Mouse (Mus musculus) intestine, embryonic 15.5 days (tissue): ENCODE results near the gene Tmem150b. TPM values are rescaled to one million over a fixed set of nuclear protein-coding genes. Genes with fewer than 3 reads are reported as not detected.

ENCODE experiments used
- ATAC-seq: fragments of 200-750 bp; cut with Nextera tagmentation; 2 replicates; pipeline ENCODE4 v1.8.0; 2017; ENCODE audit warnings: moderate TSS enrichment, moderate library complexity
- H3K27ac ChIP-seq: fragments of 300-500 bp; sonication (generic); 2 replicates; pipeline ENCODE4 v1.5.1; 2015; ENCODE audit warnings: mild to moderate bottlenecking, inconsistent platforms
- H3K27me3 ChIP-seq: fragments of 300-500 bp; sonication (generic); replicated peaks from 2 replicates; pipeline ENCODE4 v1.6.1; 2015; ENCODE audit warnings: inconsistent platforms
- H3K36me3 ChIP-seq: fragments of 300-500 bp; sonication (generic); 2 replicates; pipeline ENCODE4 v1.6.1; 2015; ENCODE audit warnings: inconsistent platforms
- H3K4me1 ChIP-seq: fragments of 300-500 bp; sonication (generic); replicated peaks from 2 replicates; pipeline ENCODE4 v1.6.1; 2015; ENCODE audit warnings: inconsistent platforms
- H3K4me2 ChIP-seq: fragments of 300-500 bp; sonication (generic); replicated peaks from 2 replicates; pipeline ENCODE4 v1.6.1; 2015; ENCODE audit warnings: mild to moderate bottlenecking, inconsistent platforms
- H3K4me3 ChIP-seq: fragments of 300-500 bp; sonication (generic); replicated peaks from 2 replicates; pipeline ENCODE4 v1.5.1; 2015; ENCODE audit warnings: inconsistent platforms
- H3K9ac ChIP-seq: fragments of 300-500 bp; sonication (generic); 2 replicates; pipeline ENCODE4 v1.6.1; 2015; ENCODE audit warnings: inconsistent platforms
- H3K9me3 ChIP-seq: fragments of 300-500 bp; sonication (generic); 2 replicates; pipeline ENCODE4 v1.6.1; 2016; ENCODE audit warnings: inconsistent platforms
- WGBS: fragments of 180-500 bp; shearing (Covaris S2); methylation state at CpG from one replicate; pipeline ENCODE4 v1.1.7; 2015; 5-methylcytosine and 5-hydroxymethylcytosine counted together
- polyA plus RNA-seq: library from polyadenylated mRNA; unstranded; fragments of >200 nt; fragmentation: Nextera tagmentation; extraction: Ambion mirVana; gene quantifications from 2 replicates; pipeline ENCODE4 v1.2.1, GENCODE M21; 2015

Tmem150b gene
- 2.2 and 3.6 TPM in 2 replicates for polyA plus RNA-seq

DNA sequence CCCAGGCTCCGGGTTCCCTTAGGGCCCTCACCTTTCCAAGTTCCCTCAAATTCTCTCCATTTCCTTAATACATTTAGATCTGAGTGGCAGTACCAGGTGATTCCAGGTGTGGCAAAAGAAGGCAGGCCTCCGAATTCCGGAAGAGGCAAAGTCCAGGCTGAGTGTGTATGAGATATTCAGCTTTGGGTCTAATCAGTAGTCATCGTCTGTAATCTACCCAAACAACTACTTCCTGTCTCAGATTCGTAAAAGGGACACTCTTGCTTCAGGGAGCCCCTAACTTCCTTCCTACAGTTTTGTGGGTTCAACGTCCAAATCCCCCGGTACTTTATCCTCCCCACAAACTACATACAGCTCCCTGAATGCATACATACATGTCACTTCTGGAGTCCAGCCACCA, at the start of gene Tmem150b:
Gene Tmem150b (minus strand): TSS at position 81 of the 400 bp plus-strand sequence.
- Histone ChIP-seq H3K4me1 (peaks cover 5% of the 10 kb centered on the region), H3K9me3 (no peaks in the 10 kb centered on the region), H3K27me3 (no peaks in the 10 kb centered on the region), H3K36me3 (no peaks in the 10 kb centered on the region), H3K27ac (peak within 1 kb of the TSS; percentile 61), H3K9ac (peak within 1 kb of the TSS; percentile 15), H3K4me3 (peak within 1 kb of the TSS; percentile 32), H3K4me2 (peak within 1 kb of the TSS; percentile 64)
- peak; percentile 82 for ATAC-seq
- WGBS: 53% methylated on average over 7 of the region's 7 CpGs

DNA sequence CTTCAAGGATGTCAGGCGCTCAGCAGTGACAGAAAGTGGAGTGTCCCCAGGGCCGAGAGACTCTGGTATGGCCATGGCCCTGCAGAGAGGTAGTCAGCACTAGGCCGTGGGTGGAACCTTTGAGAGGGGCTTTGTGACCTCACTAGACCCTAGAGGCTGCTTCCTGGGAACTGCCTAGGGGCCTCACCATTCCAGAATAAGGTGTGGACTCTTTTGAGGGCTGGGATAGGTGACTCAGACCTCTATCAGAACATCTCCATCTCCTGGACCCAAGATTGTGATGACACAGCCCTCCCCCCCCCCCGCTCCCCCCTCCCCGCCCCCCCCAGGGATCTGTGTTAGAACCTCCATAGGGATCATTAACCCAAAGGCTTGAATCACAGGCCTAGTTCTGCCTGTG, 46.2 kb upstream of the Tmem150b start, which contains the start of gene Fam71e2:
Gene Fam71e2 (minus strand): TSS at position 101 of the 400 bp plus-strand sequence.
- Histone ChIP-seq H3K9ac (no peak within 1 kb of the TSS), H3K4me2 (no peak within 1 kb of the TSS), H3K27ac (no peak within 1 kb of the TSS), H3K36me3 (no peaks in the 10 kb centered on the region), H3K4me3 (no peak within 1 kb of the TSS), H3K4me1 (no peaks in the 10 kb centered on the region), H3K27me3 (peaks cover 11% of the 10 kb centered on the region), H3K9me3 (no peaks in the 10 kb centered on the region)
- WGBS: 67% methylated on average over 3 of the region's 5 CpGs
- no peak for ATAC-seq

- no peaks in the 10 kb centered on the region for H3K27me3 ChIP-seq
- H3K4me2 ChIP-seq: no peak overlapping the region
- H3K9ac ChIP-seq: no peak overlapping the region
- WGBS: 8% methylated on average over 4 of the region's 4 CpGs
- H3K36me3 ChIP-seq: no peaks in the 10 kb centered on the region
- H3K27ac ChIP-seq: no peak overlapping the region
- ATAC-seq: no peak
- no peaks in the 10 kb centered on the region for H3K4me1 ChIP-seq
- no peaks in the 10 kb centered on the region for H3K9me3 ChIP-seq
- no peak overlapping the region for H3K4me3 ChIP-seq
Measured at GRCm38 (mm10) chr7:4764946-4765710, 40.1 kb upstream of the Tmem150b start.

- H3K27ac ChIP-seq: no peak overlapping the region
- no peak overlapping the region for H3K4me2 ChIP-seq
- H3K9ac ChIP-seq: no peak overlapping the region
- WGBS: 29% methylated on average over 1 of the region's 1 CpGs
- no peaks in the 10 kb centered on the region for H3K27me3 ChIP-seq
- no peak for ATAC-seq
- no peak overlapping the region for H3K4me3 ChIP-seq
- no peaks in the 10 kb centered on the region for H3K9me3 ChIP-seq
- no peaks in the 10 kb centered on the region for H3K4me1 ChIP-seq
- H3K36me3 ChIP-seq: no peaks in the 10 kb centered on the region
Measured at GRCm38 (mm10) chr7:4759670-4760069, 34.6 kb upstream of the Tmem150b start.

GRCm38 (mm10) chr7:4752821-4753570, 27.9 kb upstream of the Tmem150b start, which contains the start of gene Cox6b2:
TSS of gene Cox6b2 (minus strand) at chr7:4753094.
- Histone ChIP-seq H3K27ac (peak within 1 kb of the TSS; percentile 48; the same call in 1 of the 2 replicates), H3K36me3 (0 out of 2 replicates have a peak, but pooled peaks cover 2% of the 10 kb centered on the region), H3K4me1 (peaks cover 14% of the 10 kb centered on the region), H3K4me3 (peak within 1 kb of the TSS; percentile 40), H3K4me2 (peak within 1 kb of the TSS; percentile 75), H3K9me3 (no peaks in the 10 kb centered on the region), H3K9ac (peak within 1 kb of the TSS; percentile 41), H3K27me3 (no peaks in the 10 kb centered on the region)
- ATAC-seq: peak; percentile 94
- 2% methylated on average over 24 of the region's 24 CpGs for WGBS

- Histone ChIP-seq H3K27me3 (no peaks in the 10 kb centered on the region), H3K4me3 (peak overlapping the region; percentile 40), H3K4me2 (peak overlapping the region; percentile 75), H3K9ac (peak overlapping the region; percentile 41; the same call in 1 of the 2 replicates), H3K4me1 (peaks cover 14% of the 10 kb centered on the region), H3K9me3 (no peaks in the 10 kb centered on the region), H3K27ac (peak overlapping the region; percentile 48; the same call in 1 of the 2 replicates), H3K36me3 (0 out of 2 replicates have a peak, but pooled peaks cover 2% of the 10 kb centered on the region)
- peak; percentile 89 for ATAC-seq
- WGBS: 3% methylated on average over 30 of the region's 30 CpGs
Measured at GRCm38 (mm10) chr7:4751971-4752820, 27.1 kb upstream of the Tmem150b start.

- Histone ChIP-seq H3K4me1 (peaks cover 14% of the 10 kb centered on the region), H3K9ac (no peak overlapping the region), H3K9me3 (no peaks in the 10 kb centered on the region), H3K27me3 (no peaks in the 10 kb centered on the region), H3K4me3 (no peak overlapping the region), H3K4me2 (no peak overlapping the region), H3K36me3 (peaks cover 17% of the 10 kb centered on the region; the same call in 1 of the 2 replicates), H3K27ac (no peak overlapping the region)
- ATAC-seq: no peak
- 77% methylated on average over 2 of the region's 2 CpGs for WGBS
Measured at GRCm38 (mm10) chr7:4749169-4749568, 24.1 kb upstream of the Tmem150b start.

DNA sequence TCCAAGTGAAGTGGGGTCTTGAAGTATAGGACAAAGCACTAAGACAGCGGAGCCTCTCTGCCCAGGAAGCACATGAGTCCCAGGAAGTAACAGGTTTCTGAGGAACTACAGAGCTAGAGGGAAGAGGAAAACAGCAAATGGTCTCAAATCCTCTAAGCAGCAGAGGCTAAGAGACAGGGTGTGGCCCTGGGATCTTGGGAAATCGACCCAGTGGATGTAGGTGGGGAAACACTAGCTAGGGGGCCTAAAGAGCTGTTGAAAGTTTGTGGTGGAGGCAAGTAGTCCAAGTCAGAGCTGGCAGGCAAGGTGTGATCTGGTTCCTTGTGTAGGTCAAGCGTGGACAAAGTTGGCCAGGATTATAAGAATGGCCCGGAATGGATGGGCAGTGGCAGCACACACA, 23.3 kb upstream of the Tmem150b start:
- WGBS: 75% methylated on average over 4 of the region's 4 CpGs

GRCm38 (mm10) chr7:4747156-4747899, 22.3 kb upstream of the Tmem150b start:
- WGBS: 75% methylated on average over 9 of the region's 9 CpGs
- Histone ChIP-seq H3K36me3 (peaks cover 22% of the 10 kb centered on the region; the same call in 1 of the 2 replicates), H3K9ac (no peak overlapping the region), H3K4me3 (no peak overlapping the region), H3K4me2 (no peak overlapping the region), H3K27ac (no peak overlapping the region), H3K27me3 (no peaks in the 10 kb centered on the region), H3K4me1 (peaks cover 19% of the 10 kb centered on the region), H3K9me3 (no peaks in the 10 kb centered on the region)
- ATAC-seq: no peak

More for the DNA sequence above, 23.3 kb upstream of the Tmem150b start:
- H3K4me2 ChIP-seq: no peak overlapping the region
- H3K9ac ChIP-seq: no peak overlapping the region
- no peak overlapping the region for H3K27ac ChIP-seq
- ATAC-seq: no peak
- peaks cover 19% of the 10 kb centered on the region; the same call in 1 of the 2 replicates for H3K36me3 ChIP-seq
- H3K27me3 ChIP-seq: no peaks in the 10 kb centered on the region
- peaks cover 14% of the 10 kb centered on the region for H3K4me1 ChIP-seq
- H3K4me3 ChIP-seq: no peak overlapping the region
- no peaks in the 10 kb centered on the region for H3K9me3 ChIP-seq

DNA sequence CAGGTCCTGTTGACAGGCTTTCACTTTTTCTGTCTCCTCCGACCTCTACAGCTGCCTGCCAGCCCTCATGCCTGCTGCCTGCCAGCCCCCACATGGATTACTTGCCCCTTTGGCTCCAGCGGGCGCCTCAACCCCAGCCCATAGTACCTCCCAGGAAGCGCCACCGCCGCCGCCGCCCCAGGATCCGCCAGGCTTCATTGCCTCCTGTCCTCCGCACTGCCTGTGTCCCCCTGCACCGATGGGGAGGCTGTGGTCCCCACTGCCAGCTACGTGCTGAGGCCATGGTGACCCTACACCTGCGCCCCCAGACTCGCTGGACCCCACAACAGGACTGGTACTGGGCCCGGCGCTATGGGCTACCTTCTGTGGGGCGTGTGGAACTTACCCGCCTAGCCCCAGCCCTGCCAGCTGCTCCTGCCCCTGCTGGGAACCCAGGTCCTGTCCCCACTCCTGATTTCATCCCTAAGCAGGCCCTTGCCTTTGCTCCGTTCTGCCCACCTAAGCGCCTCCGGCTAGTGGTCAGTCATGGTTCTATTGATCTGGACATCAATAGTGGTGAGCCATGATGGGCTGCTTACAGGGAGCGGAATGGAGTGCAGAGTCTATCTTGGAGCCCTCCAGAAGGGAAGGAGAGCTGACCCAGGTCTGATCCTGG, 21.4 kb upstream of the Tmem150b start:
- Histone ChIP-seq H3K4me2 (no peak overlapping the region), H3K4me3 (no peak overlapping the region), H3K36me3 (peaks cover 22% of the 10 kb centered on the region; the same call in 1 of the 2 replicates), H3K27me3 (no peaks in the 10 kb centered on the region), H3K9ac (no peak overlapping the region), H3K27ac (no peak overlapping the region), H3K9me3 (no peaks in the 10 kb centered on the region), H3K4me1 (peaks cover 19% of the 10 kb centered on the region)
- no peak for ATAC-seq
- WGBS: 87% methylated on average over 22 of the region's 22 CpGs

GRCm38 (mm10) chr7:4744886-4745285, 19.8 kb upstream of the Tmem150b start:
- H3K27ac ChIP-seq: no peak overlapping the region
- no peak for ATAC-seq
- no peak overlapping the region for H3K4me2 ChIP-seq
- no peak overlapping the region for H3K4me3 ChIP-seq
- H3K27me3 ChIP-seq: no peaks in the 10 kb centered on the region
- H3K4me1 ChIP-seq: peaks cover 26% of the 10 kb centered on the region
- 95% methylated on average over 6 of the region's 6 CpGs for WGBS
- no peaks in the 10 kb centered on the region for H3K9me3 ChIP-seq
- H3K36me3 ChIP-seq: peaks cover 20% of the 10 kb centered on the region; the same call in 1 of the 2 replicates
- H3K9ac ChIP-seq: no peak overlapping the region
